Mouse (Mus musculus) C2C12 (cell line): ENCODE data around the gene Glp1r.

Source experiments
- CTCF ChIP-seq: IDR thresholded peaks from one replicate; pipeline ENCODE4 v1.5.1; 2011; ENCODE audit not compliant: control insufficient read depth, insufficient read depth, insufficient read length
- FOSL1 ChIP-seq: IDR thresholded peaks from one replicate; pipeline ENCODE4 v1.8.0; 2011; ENCODE audit warnings: mild to moderate bottlenecking, low read length; ENCODE audit not compliant: poor library complexity, insufficient read depth, severe bottlenecking
- MAX ChIP-seq: IDR thresholded peaks from one replicate; pipeline ENCODE4 v1.6.1; 2011; ENCODE audit warnings: mild to moderate bottlenecking, control low read depth
- MYOD1 ChIP-seq: IDR thresholded peaks from one replicate; pipeline ENCODE4 v1.6.1; 2011; ENCODE audit warnings: low read depth; ENCODE audit not compliant: control insufficient read depth, insufficient read length
- MYOG ChIP-seq: IDR thresholded peaks from one replicate; pipeline ENCODE4 v1.6.1; 2011; ENCODE audit not compliant: control insufficient read depth, insufficient read length; ENCODE audit errors: extremely low read depth
- USF1 ChIP-seq: IDR thresholded peaks from one replicate; pipeline ENCODE4 v1.6.1; 2011; ENCODE audit warnings: low read depth, mild to moderate bottlenecking, control low read depth, moderate library complexity

DNA sequence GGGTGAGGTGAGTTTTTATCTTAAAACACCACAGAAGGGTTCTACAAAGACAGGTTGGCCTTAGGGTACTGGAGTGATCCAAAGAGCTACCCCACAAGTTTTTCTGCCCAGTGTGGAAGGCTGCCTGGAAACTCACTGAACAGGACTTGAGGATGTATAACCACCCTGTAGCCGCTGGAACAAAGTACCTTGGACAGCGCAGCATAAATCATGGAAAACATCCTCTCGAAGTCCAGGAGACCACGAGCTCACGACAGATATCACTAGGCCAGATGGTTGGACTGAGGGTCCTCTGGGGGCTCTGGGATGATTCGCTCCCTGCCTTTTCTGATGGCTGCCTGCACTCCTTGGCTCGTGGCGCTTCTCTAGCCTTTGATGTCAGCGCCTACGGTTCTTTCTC is 76.9 kb downstream of the Glp1r start:
- TF ChIP-seq FOSL1 (no peak), CTCF (no peak), USF1 (no peak), MAX (no peak), MYOD1 (no peak), MYOG (no peak)
